Mouse (Mus musculus) hindbrain, postnatal 0 days (tissue): ENCODE results near the gene Cobll1. TPM values are rescaled to one million over a fixed set of nuclear protein-coding genes. Genes with fewer than 3 reads are reported as not detected.

ENCODE experiments used
- ATAC-seq: fragments of 200-750 bp; cut with Nextera tagmentation; 2 replicates; pipeline ENCODE4 v1.8.0; 2017; ENCODE audit warnings: mild to moderate bottlenecking, moderate TSS enrichment, moderate library complexity
- DNase-seq: peaks from one replicate; pipeline ENCODE4 v3.0.0-alpha.2; 2015; ENCODE audit warnings: low spot score
- H3K27ac ChIP-seq: fragments of 300-500 bp; sonication (generic); 2 replicates; pipeline ENCODE4 v1.5.1; 2014; ENCODE audit warnings: mild to moderate bottlenecking
- H3K27me3 ChIP-seq: fragments of 300-500 bp; sonication (generic); 2 replicates; pipeline ENCODE4 v1.6.1; 2014; ENCODE audit warnings: low read length, mixed read lengths; ENCODE audit not compliant: insufficient read depth
- H3K36me3 ChIP-seq: fragments of 300-500 bp; sonication (generic); 2 replicates; pipeline ENCODE4 v1.6.1; 2014; ENCODE audit warnings: low read length, mixed read lengths; ENCODE audit not compliant: insufficient read depth
- H3K4me1 ChIP-seq: fragments of 300-500 bp; sonication (generic); 2 replicates; pipeline ENCODE4 v1.6.1; 2014; ENCODE audit warnings: antibody characterized with exemption, low read length, mixed read lengths; ENCODE audit not compliant: insufficient read depth
- H3K4me2 ChIP-seq: fragments of 300-500 bp; sonication (generic); 2 replicates; pipeline ENCODE4 v1.6.1; 2014; ENCODE audit warnings: low read depth, mild to moderate bottlenecking, low read length, moderate library complexity, mixed read lengths
- H3K4me3 ChIP-seq: fragments of 300-500 bp; sonication (generic); 2 replicates; pipeline ENCODE4 v1.5.1; 2014; ENCODE audit warnings: low read length
- H3K9ac ChIP-seq: fragments of 300-500 bp; sonication (generic); replicated peaks from 2 replicates; pipeline ENCODE4 v1.6.1; 2014; ENCODE audit warnings: mild to moderate bottlenecking, low read length, moderate library complexity, mixed read lengths
- H3K9me3 ChIP-seq: fragments of 300-500 bp; sonication (generic); 2 replicates; pipeline ENCODE4 v1.6.1; 2016; ENCODE audit warnings: low read length, mixed read lengths
- CTCF ChIP-seq: IDR thresholded peaks from 2 replicates; pipeline ENCODE4 v1.5.1; 2016; ENCODE audit warnings: antibody characterized with exemption, control low read depth, low read depth
- WGBS: fragments of 180-500 bp; shearing (Covaris S2); extraction: QIAGEN DNeasy Blood & Tissue Kit; methylation state at CpG from one replicate; pipeline ENCODE4 v1.1.7; 2014; 5-methylcytosine and 5-hydroxymethylcytosine counted together
- polyA plus RNA-seq: library from polyadenylated mRNA; unstranded; fragments of >200 nt; fragmentation: Nextera tagmentation; extraction: Ambion mirVana; gene quantifications from 2 replicates; pipeline ENCODE4 v1.2.1, GENCODE M21; 2015
- total RNA-seq: library from RNA; depleted of rRNA; stranded (reverse); fragments of >200 nt; gene quantifications from 2 replicates; pipeline ENCODE4 v1.2.3, GENCODE M21; 2014

Cobll1 gene
- total and polyA plus RNA-seq, 2 experiments from 2014 or later: 2.4 to 3.5 TPM

- Histone ChIP-seq H3K27me3 (no peaks in the 10 kb centered on the region), H3K9me3 (no peaks in the 10 kb centered on the region), H3K27ac (no peak overlapping the region), H3K9ac (no peak overlapping the region), H3K36me3 (no peaks in the 10 kb centered on the region), H3K4me2 (no peak overlapping the region), H3K4me3 (no peak overlapping the region), H3K4me1 (no peaks in the 10 kb centered on the region)
- DNase-seq (no peak), ATAC-seq (no peak)
- no peak for TF ChIP-seq CTCF
- 74% methylated on average over 2 of the region's 2 CpGs for WGBS
These were observed 119.1 kb downstream of the Cobll1 start for GRCm38 (mm10) chr2:65120112-65120511.

DNA sequence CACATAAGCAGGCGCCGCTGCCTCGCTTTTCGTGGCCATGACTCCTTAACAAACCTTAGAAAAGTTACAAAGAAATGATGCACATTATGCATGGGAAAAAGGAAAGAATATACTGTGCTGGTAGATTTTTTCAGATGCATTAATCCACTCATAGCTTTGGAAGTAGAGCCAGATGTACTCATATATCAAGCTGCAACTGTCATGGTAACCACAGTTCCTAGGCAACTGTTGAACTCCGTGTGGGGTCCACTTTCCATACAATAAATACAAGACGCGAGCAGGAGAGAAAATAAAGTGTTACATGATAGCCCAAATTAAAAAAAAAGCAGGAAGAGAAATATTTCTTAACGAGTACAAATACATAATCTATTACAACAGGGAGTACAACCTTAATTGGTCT lies 119.5 kb downstream of the Cobll1 start:
- Histone ChIP-seq H3K4me2 (no peak overlapping the region), H3K27me3 (no peaks in the 10 kb centered on the region), H3K4me1 (no peaks in the 10 kb centered on the region), H3K9ac (no peak overlapping the region), H3K9me3 (no peaks in the 10 kb centered on the region), H3K4me3 (no peak overlapping the region), H3K27ac (no peak overlapping the region), H3K36me3 (no peaks in the 10 kb centered on the region)
- TF ChIP-seq CTCF: no peak
- 63% methylated on average over 8 of the region's 8 CpGs for WGBS
- ATAC-seq: no peak
- DNase-seq: peak; percentile 12

- 91% methylated on average over 2 of the region's 2 CpGs for WGBS
- Histone ChIP-seq H3K27ac (no peak overlapping the region), H3K4me2 (no peak overlapping the region), H3K4me1 (no peaks in the 10 kb centered on the region), H3K9ac (no peak overlapping the region), H3K36me3 (no peaks in the 10 kb centered on the region), H3K9me3 (no peaks in the 10 kb centered on the region), H3K4me3 (no peak overlapping the region), H3K27me3 (no peaks in the 10 kb centered on the region)
- no peak for DNase-seq
- TF ChIP-seq CTCF: no peak
- no peak for ATAC-seq
These were observed 120.1 kb downstream of the Cobll1 start for GRCm38 (mm10) chr2:65119076-65119475.

DNA sequence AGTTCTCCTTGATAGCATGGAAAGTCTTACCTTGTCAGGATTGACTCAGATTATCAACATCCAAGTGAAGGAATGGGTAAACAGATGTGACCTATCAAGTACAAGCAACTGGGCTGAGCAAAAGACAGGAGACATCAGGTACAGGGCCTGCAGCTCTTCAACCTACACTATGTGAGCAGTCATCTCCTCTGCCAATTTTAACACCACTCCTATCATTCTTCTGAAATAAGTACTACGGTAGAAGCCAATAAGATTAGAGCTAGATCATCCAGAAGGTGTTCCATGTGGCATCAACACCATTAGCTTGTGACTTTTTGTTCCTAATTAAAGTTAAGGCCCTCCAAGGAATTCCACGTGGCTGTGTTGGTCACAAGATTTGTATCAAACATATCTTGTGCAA lies 121.3 kb downstream of the Cobll1 start:
- ATAC-seq (no peak), DNase-seq (no peak)
- Histone ChIP-seq H3K4me2 (no peak overlapping the region), H3K4me3 (no peak overlapping the region), H3K4me1 (no peaks in the 10 kb centered on the region), H3K9ac (no peak overlapping the region), H3K27me3 (no peaks in the 10 kb centered on the region), H3K27ac (no peak overlapping the region), H3K36me3 (no peaks in the 10 kb centered on the region), H3K9me3 (no peaks in the 10 kb centered on the region)
- TF ChIP-seq CTCF: no peak
- WGBS: 75% methylated on average over 2 of the region's 2 CpGs

DNA sequence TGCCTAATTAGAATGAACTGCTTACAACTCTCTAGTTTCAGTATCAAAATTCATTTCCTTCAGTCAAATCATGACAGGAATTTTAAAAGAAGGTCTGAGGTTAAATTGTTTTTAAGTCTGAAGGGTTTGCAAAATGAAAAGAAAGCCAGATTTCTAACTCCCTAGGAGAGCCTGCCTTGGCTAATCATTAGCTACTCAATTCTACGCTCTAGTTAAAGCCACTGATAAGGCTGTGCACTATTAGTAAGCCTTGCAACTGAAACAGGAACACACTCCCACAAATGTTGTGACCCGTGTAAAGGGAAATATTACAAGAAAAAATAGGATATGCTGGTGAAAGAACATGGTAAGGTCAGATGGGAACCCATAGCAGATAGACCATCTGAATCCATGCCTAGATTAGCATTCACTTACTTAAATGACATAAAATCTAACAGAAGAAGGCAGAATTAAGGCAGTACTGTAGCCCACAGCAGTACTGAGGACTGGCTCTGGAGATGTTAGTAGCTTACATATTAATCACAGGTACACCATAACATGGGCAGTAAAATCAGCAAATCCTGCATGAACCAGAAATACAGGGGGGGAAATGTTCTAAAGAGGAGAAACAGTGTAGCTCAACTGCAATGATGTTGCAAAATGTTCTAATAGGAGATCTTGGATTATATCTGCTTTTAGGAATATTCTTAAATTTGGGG lies 122.6 kb downstream of the Cobll1 start:
- no peaks in the 10 kb centered on the region for H3K4me1 ChIP-seq
- no peak overlapping the region for H3K9ac ChIP-seq
- no peaks in the 10 kb centered on the region for H3K36me3 ChIP-seq
- no peak overlapping the region for H3K4me3 ChIP-seq
- DNase-seq (no peak), ATAC-seq (no peak)
- no peaks in the 10 kb centered on the region for H3K27me3 ChIP-seq
- TF ChIP-seq CTCF: no peak
- no peak overlapping the region for H3K27ac ChIP-seq
- H3K4me2 ChIP-seq: no peak overlapping the region
- no peaks in the 10 kb centered on the region for H3K9me3 ChIP-seq
- 75% methylated on average over 2 of the region's 2 CpGs for WGBS

DNA sequence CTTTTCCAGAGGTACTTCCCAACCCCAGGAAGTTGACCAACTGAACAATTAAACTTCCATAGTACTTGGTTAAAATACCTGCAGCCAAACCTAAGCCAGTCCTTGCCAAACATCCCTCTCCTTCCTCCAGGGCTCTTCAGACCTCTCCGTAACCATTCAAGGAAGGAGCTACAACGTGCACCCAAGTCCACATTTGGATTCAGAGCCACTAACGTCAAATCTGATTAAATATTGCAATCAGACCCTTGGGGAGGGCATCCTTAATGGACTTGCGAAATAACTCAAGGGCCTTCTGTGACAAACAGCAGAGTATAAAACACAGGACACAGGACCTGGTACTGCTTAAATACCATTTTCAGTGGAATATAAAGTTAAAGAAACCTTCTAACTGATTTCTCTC lies 126.0 kb downstream of the Cobll1 start:
- Histone ChIP-seq H3K4me3 (no peak overlapping the region), H3K27ac (no peak overlapping the region), H3K36me3 (no peaks in the 10 kb centered on the region), H3K9ac (no peak overlapping the region), H3K4me2 (no peak overlapping the region), H3K27me3 (no peaks in the 10 kb centered on the region), H3K9me3 (no peaks in the 10 kb centered on the region), H3K4me1 (no peaks in the 10 kb centered on the region)
- ATAC-seq: no peak
- no peak for DNase-seq
- TF ChIP-seq CTCF: no peak
- 85% methylated on average over 4 of the region's 4 CpGs for WGBS

DNA sequence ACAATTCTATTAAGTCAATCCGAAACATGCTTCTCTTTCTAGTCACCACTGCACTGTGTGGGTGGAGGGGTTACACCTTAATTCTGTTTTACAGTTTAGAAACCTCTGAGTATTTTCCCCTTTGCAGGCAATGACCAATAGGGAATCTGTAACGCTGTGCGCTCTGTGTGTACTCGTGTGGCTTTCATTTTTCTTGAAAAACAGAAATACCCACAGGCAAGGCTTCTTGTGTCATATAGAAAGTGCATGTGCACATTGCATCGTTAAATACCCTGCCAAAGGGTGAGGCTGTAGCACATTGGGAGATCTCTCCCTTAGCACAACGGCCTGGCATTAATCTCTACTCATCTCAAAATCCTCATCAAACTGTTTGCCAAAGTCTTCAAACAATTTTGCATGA lies 134.6 kb downstream of the Cobll1 start:
- Histone ChIP-seq H3K9me3 (no peaks in the 10 kb centered on the region), H3K4me1 (no peaks in the 10 kb centered on the region), H3K27me3 (no peaks in the 10 kb centered on the region), H3K36me3 (no peaks in the 10 kb centered on the region), H3K4me3 (no peak overlapping the region), H3K27ac (no peak overlapping the region), H3K4me2 (no peak overlapping the region), H3K9ac (no peak overlapping the region)
- WGBS: 88% methylated on average over 6 of the region's 6 CpGs
- DNase-seq (no peak), ATAC-seq (no peak)
- TF ChIP-seq CTCF: no peak
